Mouse (Mus musculus) stomach, postnatal 0 days (tissue): ENCODE measurements around the gene Olfr1509.

Experiments used
- CTCF ChIP-seq: IDR thresholded peaks from 2 replicates; pipeline ENCODE4 v1.5.1; 2016; ENCODE audit warnings: antibody characterized with exemption, low read depth, mild to moderate bottlenecking, moderate library complexity
- EP300 ChIP-seq: optimal IDR thresholded peaks from 2 replicates; pipeline ENCODE3; 2016; ENCODE audit warnings: antibody characterized with exemption

GRCm38 (mm10) chr14:52427686-52428085 lies 15.1 kb upstream of the Olfr1509 start:
- no peak for TF ChIP-seq EP300
- no peak for TF ChIP-seq CTCF
